Mouse (Mus musculus) skeletal muscle tissue, adult 2 months (tissue): ENCODE measurements around the gene Sik3.

Source experiments
- DNase-seq: peaks from one replicate; pipeline ENCODE4 v3.0.0-alpha.2; 2012; ENCODE audit warnings: low read depth, low spot score

Sik3 gene

DNA sequence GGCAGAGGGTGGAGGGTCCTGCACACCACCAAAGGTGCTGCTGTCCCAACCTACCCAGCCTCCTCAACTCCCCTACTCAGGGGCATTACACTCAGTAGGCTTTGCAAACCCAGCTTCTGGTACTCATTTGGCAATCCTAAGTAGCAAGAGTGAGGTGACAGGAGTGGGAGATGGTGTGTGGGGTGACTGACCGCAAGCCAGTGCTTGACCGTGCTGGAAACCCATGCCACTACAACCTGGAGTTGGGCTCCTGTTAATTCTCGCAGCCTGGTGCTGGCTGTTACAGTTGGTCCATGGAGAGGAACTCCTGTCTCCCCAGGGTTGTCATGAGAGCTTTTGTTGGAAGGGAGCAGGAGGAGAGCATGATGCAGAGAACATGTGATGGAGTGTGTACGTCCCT, 258.2 kb downstream of the Sik3 start:
- no peak for DNase-seq

DNA sequence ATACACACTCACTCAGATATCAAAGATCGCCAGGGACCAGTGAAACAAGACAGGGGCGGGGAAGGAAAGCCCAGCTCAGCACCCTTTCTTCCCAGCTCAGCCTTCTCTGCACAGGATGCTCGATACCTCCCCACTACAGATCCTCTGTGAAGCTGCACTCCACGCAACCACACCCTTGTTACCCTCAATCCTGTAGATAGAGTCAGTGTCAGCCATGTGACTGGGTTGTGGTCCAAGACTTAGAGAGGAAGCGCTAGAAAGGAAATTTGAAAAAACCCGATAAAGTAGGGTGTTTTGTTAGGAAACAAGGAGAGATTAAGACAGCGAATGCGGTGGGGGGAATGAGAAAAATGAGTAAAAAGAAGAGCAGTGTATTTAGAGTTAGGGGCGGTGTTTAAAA, 259.4 kb downstream of the Sik3 start:
- no peak for DNase-seq

DNA sequence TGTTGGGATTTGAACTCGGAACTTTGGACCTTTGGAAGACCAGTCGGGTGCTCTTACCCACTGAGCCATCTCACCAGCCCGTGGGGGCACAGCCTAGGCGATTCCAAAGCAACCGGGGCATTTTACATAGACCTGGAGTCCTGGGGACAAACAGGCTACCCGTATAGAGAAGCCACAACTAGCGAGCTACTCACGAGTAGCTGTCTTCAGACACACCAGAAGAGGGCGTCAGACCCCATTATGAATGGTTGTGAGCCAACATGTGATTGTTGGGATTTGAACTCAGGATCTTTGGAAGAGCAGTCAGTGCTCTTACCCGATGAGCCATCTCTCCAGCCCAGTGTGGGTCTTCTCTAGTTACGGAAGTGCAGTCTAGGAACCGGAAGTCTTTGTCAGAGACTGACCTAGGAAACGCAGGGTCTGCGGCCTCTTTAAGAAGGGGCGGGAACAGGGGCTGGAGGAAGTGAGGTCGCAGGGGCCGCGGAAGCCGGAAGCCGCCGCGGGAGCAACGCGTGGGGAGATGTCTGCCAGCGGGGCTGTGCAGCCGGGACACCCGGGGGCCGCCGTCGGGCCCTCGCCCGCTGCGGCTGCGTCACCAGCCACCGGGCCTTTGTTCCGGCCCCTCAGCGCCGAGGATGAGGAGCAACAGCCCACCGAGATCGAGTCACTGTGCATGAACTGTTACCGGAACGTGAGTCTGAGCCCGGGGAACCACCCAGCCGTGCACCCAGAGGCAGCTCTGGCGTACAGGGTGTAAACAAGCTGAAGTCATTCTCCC, 260.2 kb downstream of the Sik3 start, which contains the start of gene Zpr1:
Gene Zpr1 (plus strand): TSS at position 388 of the 778 bp plus-strand sequence.
- peak; percentile 91 for DNase-seq
